Mouse (Mus musculus): ENCODE data around the gene Rsrc2. TPM values are rescaled to one million over a fixed set of nuclear protein-coding genes. Genes with fewer than 3 reads are reported as not detected.

Gene Rsrc2
- 93.2 and 106 TPM in 2 replicates for total RNA-seq (2012; rRNA removed)

- no peak for TF ChIP-seq ZC3H11A (IDR thresholded peaks at IDR 0.05; ENCODE audit: borderline replicate concordance, low read depth, low read length)
- 0 out of 2 replicates have a peak, but pooled peaks have one; percentile 27 for TF ChIP-seq MAFK (IDR thresholded peaks at IDR 0.05; ENCODE audit: insufficient read depth, low read depth, low read length)
- no peak for TF ChIP-seq CHD2 (IDR thresholded peaks at IDR 0.05; ENCODE audit: low read depth, low read length)
- TF ChIP-seq ZNF384 (IDR thresholded peaks at IDR 0.05; ENCODE audit: low read depth, low read length): peak; percentile 99
- TF ChIP-seq HCFC1 (IDR thresholded peaks at IDR 0.05; ENCODE audit: borderline replicate concordance, insufficient read depth, low read length): peak; percentile 74
- peaks cover 9% of the 10 kb centered on the region for H3K36me3 ChIP-seq (ENCODE audit: control insufficient read depth, insufficient read depth, low read length, poor library complexity, severe bottlenecking)
- peak within 1 kb of the TSS; percentile 99 for H3K9ac ChIP-seq (ENCODE audit: insufficient read depth, low read depth, low read length, poor library complexity, severe bottlenecking)
- H3K9me3 ChIP-seq (ENCODE audit: control insufficient read depth, insufficient read depth, low read depth, low read length): no peaks in the 10 kb centered on the region
- DNase-seq (ENCODE audit: low read depth, low spot score): peak; percentile 99
- H3K4me3 ChIP-seq (ENCODE audit: insufficient read depth in 1 of 2, low read depth in 1 of 2, low read length in 2 of 2, poor library complexity in 1 of 2, severe bottlenecking in 1 of 2): peak within 1 kb of the TSS; percentile 86 to 97
- in situ Hi-C loops (cut with MboI; ENCODE audit: low sequenced_read_pairs in 2 of 2, unreplicated experiment in 2 of 2): loop anchor here in 1 of 2 experiments (25.0 kb wide), 1 partner anchor 638 kb away; no protein-coding TSS in a partner anchor
- H3K4me1 ChIP-seq (ENCODE audit: control insufficient read depth in 2 of 2, insufficient read depth in 2 of 2, low read length in 2 of 2, poor library complexity in 1 of 2): peaks cover 2 to 5% of the 10 kb centered on the region in 2 experiments; a peak in 2 of 4 replicates
- peak within 1 kb of the TSS; percentile 93 for H3K27ac ChIP-seq (ENCODE audit: insufficient read depth, low read depth, low read length, poor library complexity, severe bottlenecking)
These were observed at the start of gene Rsrc2, which contains the start of gene Kntc1 for GRCm38 (mm10) chr5:123749065-123750064. TSS of gene Rsrc2 (minus strand) at chr5:123749414. TSS of gene Kntc1 (plus strand) at chr5:123749716.

DNA sequence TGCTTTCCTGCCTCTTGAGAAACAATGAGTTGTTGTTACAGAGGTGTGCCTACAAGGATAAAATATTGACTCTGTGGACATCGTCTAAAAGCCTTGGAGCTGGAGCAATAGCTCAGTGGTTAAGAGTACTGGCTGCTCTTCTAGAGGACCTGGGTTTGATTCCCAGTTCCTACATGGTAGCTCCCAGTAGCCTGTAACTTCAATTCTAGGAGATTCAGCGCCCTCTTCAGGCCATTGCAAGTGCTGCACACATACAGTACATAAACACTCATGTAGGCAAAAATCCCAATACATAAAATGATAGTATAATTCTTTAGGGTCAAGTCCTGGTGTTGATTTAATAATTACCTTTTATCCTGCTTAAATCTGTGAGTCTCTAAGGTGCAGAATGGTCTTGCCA, 43.9 kb upstream of the Rsrc2 start:
- no peak for TF ChIP-seq ZC3H11A (IDR thresholded peaks at IDR 0.05; ENCODE audit: borderline replicate concordance, low read depth, low read length)
- no peak for TF ChIP-seq HCFC1 (IDR thresholded peaks at IDR 0.05; ENCODE audit: borderline replicate concordance, insufficient read depth, low read length)
- no peak for TF ChIP-seq ZNF384 (IDR thresholded peaks at IDR 0.05; ENCODE audit: low read depth, low read length)
- Histone ChIP-seq H3K4me1 (ENCODE audit: control insufficient read depth in 2 of 2, insufficient read depth in 2 of 2, low read length in 2 of 2, poor library complexity in 1 of 2) (no peaks in the 10 kb centered on the region), H3K36me3 (ENCODE audit: control insufficient read depth, insufficient read depth, low read length, poor library complexity, severe bottlenecking) (peaks cover 41% of the 10 kb centered on the region), H3K27ac (ENCODE audit: insufficient read depth, low read depth, low read length, poor library complexity, severe bottlenecking) (no peak overlapping the region), H3K9ac (ENCODE audit: insufficient read depth, low read depth, low read length, poor library complexity, severe bottlenecking) (no peak overlapping the region), H3K4me3 (ENCODE audit: insufficient read depth in 1 of 2, low read depth in 1 of 2, low read length in 2 of 2, poor library complexity in 1 of 2, severe bottlenecking in 1 of 2) (no peak overlapping the region), H3K9me3 (ENCODE audit: control insufficient read depth, insufficient read depth, low read depth, low read length) (no peaks in the 10 kb centered on the region)
- in situ Hi-C loops (cut with MboI; ENCODE audit: low sequenced_read_pairs in 2 of 2, unreplicated experiment in 2 of 2): loop anchor here in 1 of 2 experiments (25.0 kb wide), 1 partner anchor 594 kb away; no protein-coding TSS in a partner anchor
- peak; percentile 6 for DNase-seq (ENCODE audit: low read depth, low spot score)

- peaks cover 39% of the 10 kb centered on the region for H3K36me3 ChIP-seq (ENCODE audit: control insufficient read depth, insufficient read depth, low read length, poor library complexity, severe bottlenecking)
- H3K4me1 ChIP-seq (ENCODE audit: control insufficient read depth in 2 of 2, insufficient read depth in 2 of 2, low read length in 2 of 2, poor library complexity in 1 of 2): no peaks in the 10 kb centered on the region
- H3K27ac ChIP-seq (ENCODE audit: insufficient read depth, low read depth, low read length, poor library complexity, severe bottlenecking): no peak overlapping the region
- peak; percentile 33 for DNase-seq (ENCODE audit: low read depth, low spot score)
- no peak overlapping the region for H3K9ac ChIP-seq (ENCODE audit: insufficient read depth, low read depth, low read length, poor library complexity, severe bottlenecking)
- TF ChIP-seq HCFC1 (IDR thresholded peaks at IDR 0.05; ENCODE audit: borderline replicate concordance, insufficient read depth, low read length): no peak
- no peak for TF ChIP-seq ZC3H11A (IDR thresholded peaks at IDR 0.05; ENCODE audit: borderline replicate concordance, low read depth, low read length)
- no peak for TF ChIP-seq ZNF384 (IDR thresholded peaks at IDR 0.05; ENCODE audit: low read depth, low read length)
- no peak for TF ChIP-seq MAFK (IDR thresholded peaks at IDR 0.05; ENCODE audit: insufficient read depth, low read depth, low read length)
- TF ChIP-seq CHD2 (IDR thresholded peaks at IDR 0.05; ENCODE audit: low read depth, low read length): no peak
- H3K4me3 ChIP-seq (ENCODE audit: insufficient read depth in 1 of 2, low read depth in 1 of 2, low read length in 2 of 2, poor library complexity in 1 of 2, severe bottlenecking in 1 of 2): no peak overlapping the region
- no peaks in the 10 kb centered on the region for H3K9me3 ChIP-seq (ENCODE audit: control insufficient read depth, insufficient read depth, low read depth, low read length)
- in situ Hi-C loops (cut with MboI; ENCODE audit: low sequenced_read_pairs in 2 of 2, unreplicated experiment in 2 of 2): loop anchor here in 1 of 2 experiments (25.0 kb wide), 1 partner anchor 598 kb away; no protein-coding TSS in a partner anchor
These were observed 39.8 kb upstream of the Rsrc2 start for GRCm38 (mm10) chr5:123788976-123789375.

DNA sequence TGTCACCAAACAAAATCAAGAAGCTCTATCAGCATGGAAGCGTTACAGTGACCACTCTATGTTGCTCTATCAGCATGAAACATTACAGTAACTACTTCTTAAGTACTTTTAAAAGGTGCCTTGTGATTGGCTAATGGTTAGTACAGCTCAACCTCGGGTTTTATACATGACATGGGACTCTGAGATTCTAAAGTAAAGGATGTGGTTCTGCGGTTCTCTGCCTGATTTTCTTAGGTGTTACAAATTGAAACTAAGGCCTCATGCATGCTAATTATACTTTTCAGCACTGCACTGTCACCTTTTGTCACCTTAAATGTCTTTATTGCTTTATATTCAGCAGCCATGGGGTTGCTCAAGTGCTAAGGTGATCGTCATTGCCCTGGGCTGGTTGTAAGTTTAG, 32.6 kb upstream of the Rsrc2 start:
- no peak overlapping the region for H3K9ac ChIP-seq (ENCODE audit: insufficient read depth, low read depth, low read length, poor library complexity, severe bottlenecking)
- peaks cover 54% of the 10 kb centered on the region for H3K36me3 ChIP-seq (ENCODE audit: control insufficient read depth, insufficient read depth, low read length, poor library complexity, severe bottlenecking)
- H3K9me3 ChIP-seq (ENCODE audit: control insufficient read depth, insufficient read depth, low read depth, low read length): no peaks in the 10 kb centered on the region
- no peaks in the 10 kb centered on the region for H3K4me1 ChIP-seq (ENCODE audit: control insufficient read depth in 2 of 2, insufficient read depth in 2 of 2, low read length in 2 of 2, poor library complexity in 1 of 2)
- no peak overlapping the region for H3K4me3 ChIP-seq (ENCODE audit: insufficient read depth in 1 of 2, low read depth in 1 of 2, low read length in 2 of 2, poor library complexity in 1 of 2, severe bottlenecking in 1 of 2)
- in situ Hi-C loops (cut with MboI; ENCODE audit: low sequenced_read_pairs in 2 of 2, unreplicated experiment in 2 of 2): loop anchor here in 1 of 2 experiments (25.0 kb wide), 1 partner anchor 605 kb away; no protein-coding TSS in a partner anchor
- no peak for DNase-seq (ENCODE audit: low read depth, low spot score)
- TF ChIP-seq ZNF384 (IDR thresholded peaks at IDR 0.05; ENCODE audit: low read depth, low read length) (no peak), MAFK (IDR thresholded peaks at IDR 0.05; ENCODE audit: insufficient read depth, low read depth, low read length) (no peak), CHD2 (IDR thresholded peaks at IDR 0.05; ENCODE audit: low read depth, low read length) (no peak)
- H3K27ac ChIP-seq (ENCODE audit: insufficient read depth, low read depth, low read length, poor library complexity, severe bottlenecking): no peak overlapping the region

Measured in ES-E14 (cell line).